Mouse (Mus musculus) liver, embryonic 18 days (tissue): ENCODE data around the gene Rnaseh2a. TPM values are rescaled to one million over a fixed set of nuclear protein-coding genes. Genes with fewer than 3 reads are reported as not detected.

Experiments
- polyA plus RNA-seq: library from polyadenylated mRNA; depleted of rRNA; stranded (reverse); fragments of >200 nt; gene quantifications from 2 replicates; pipeline ENCODE4 v1.2.3, GENCODE M21; 2012; rRNA removed

Rnaseh2a gene
- 37.4 and 40.1 TPM in 2 replicates for polyA plus RNA-seq

GRCm38 (mm10) chr8:84969241-84970134 is at the start of gene Rnaseh2a, which contains the start of the genes Gm49661 and Prdx2:
TSS of gene Rnaseh2a (minus strand) at chr8:84969767.
TSS of gene Gm49661 (minus strand) at chr8:84969433.
TSS of gene Prdx2 (plus strand) at chr8:84969587.

GRCm38 (mm10) chr8:85014431-85014830 is 44.9 kb upstream of the Rnaseh2a start, which contains the start of gene Best2:
TSS of gene Best2 (minus strand) at chr8:85014531.

GRCm38 (mm10) chr8:84990349-84990748 is 20.8 kb upstream of the Rnaseh2a start, which contains the start of gene Hook2:
TSS of gene Hook2 (plus strand) at chr8:84990603.

DNA sequence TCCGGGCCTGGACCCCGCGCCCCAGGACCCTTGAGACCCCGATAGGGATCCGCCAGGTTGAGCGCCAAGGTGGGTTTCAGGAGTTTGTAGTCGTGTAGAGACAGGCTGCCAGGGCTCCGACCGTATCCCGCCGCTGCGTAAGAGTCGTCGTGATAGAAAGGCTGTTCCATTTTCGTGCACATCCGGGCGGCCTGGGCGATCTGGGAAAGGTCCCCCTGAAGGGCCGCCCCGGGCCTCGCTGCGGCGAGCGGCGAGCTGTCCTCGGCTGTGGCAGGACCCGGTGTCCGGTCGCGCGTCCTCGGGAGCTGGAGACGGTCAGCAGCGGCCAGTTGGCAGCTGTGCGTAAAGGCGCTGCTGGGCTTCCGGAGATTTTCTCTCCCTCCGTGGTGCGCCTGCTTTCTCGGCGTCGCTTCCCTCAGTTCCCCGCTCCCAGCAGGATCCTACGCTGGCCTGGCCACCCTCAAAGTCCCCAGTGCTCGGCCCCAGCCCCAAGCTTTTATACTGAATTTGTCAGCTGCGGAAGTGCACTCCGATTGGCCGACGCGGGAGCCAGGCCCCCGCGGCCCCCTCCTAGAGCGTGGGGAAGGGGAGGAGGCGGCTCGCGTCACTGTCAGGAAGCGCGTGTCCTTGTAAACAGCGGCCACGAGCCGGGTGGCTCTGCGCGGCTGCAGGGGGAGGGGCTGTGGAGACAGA is 8.8 kb upstream of the Rnaseh2a start, which contains the start of gene Junb:
Junb (minus strand) TSS at position 471 of the 693 bp plus-strand sequence.

GRCm38 (mm10) chr8:84946528-84947240 is 22.9 kb downstream of the Rnaseh2a start, which contains the start of gene Rtbdn:
TSS of gene Rtbdn (plus strand) at chr8:84946991.

GRCm38 (mm10) chr8:84936962-84937546 is 32.5 kb downstream of the Rnaseh2a start, which contains the start of gene Mast1:
TSS of gene Mast1 (minus strand) at chr8:84937359.

GRCm38 (mm10) chr8:84908421-84909161 is 61.0 kb downstream of the Rnaseh2a start, which contains the start of gene Dnase2a:
TSS of gene Dnase2a (plus strand) at chr8:84908560.

Other genes starting within 250 kb of the Rnaseh2a start
- 4.8 and 5.8 TPM in 2 replicates for gene G430095P16Rik, start 246.8 kb downstream of the Rnaseh2a start, polyA plus RNA-seq
- gene Nfix, start 169.4 kb downstream of the Rnaseh2a start, polyA plus RNA-seq: 1.3 and 1.7 TPM in 2 replicates
- 1.9 and 2.0 TPM in 2 replicates for gene Dand5, start 146.9 kb downstream of the Rnaseh2a start, polyA plus RNA-seq
- gene Gadd45gip1, start 138.2 kb downstream of the Rnaseh2a start, polyA plus RNA-seq: 25.2 and 27.4 TPM in 2 replicates
- 108 and 113 TPM in 2 replicates for gene Rad23a, start 129.1 kb downstream of the Rnaseh2a start, polyA plus RNA-seq
- gene Calr, start 122.8 kb downstream of the Rnaseh2a start, polyA plus RNA-seq: 389 and 417 TPM in 2 replicates
- gene Farsa, start 112.8 kb downstream of the Rnaseh2a start, polyA plus RNA-seq: 37.4 and 40.3 TPM in 2 replicates
- 11.5 and 11.9 TPM in 2 replicates for gene Syce2, start 97.7 kb downstream of the Rnaseh2a start, polyA plus RNA-seq
- gene Gcdh, start 75.8 kb downstream of the Rnaseh2a start, polyA plus RNA-seq: 84.3 and 97.5 TPM in 2 replicates
- 82.0 and 97.2 TPM in 2 replicates for gene Klf1, start 67.8 kb downstream of the Rnaseh2a start, polyA plus RNA-seq
- 12.9 and 13.0 TPM in 2 replicates for gene Dnase2a, start 61.2 kb downstream of the Rnaseh2a start, polyA plus RNA-seq
- gene Mast1, start 32.4 kb downstream of the Rnaseh2a start, polyA plus RNA-seq: 0.07 and 0.08 TPM in 2 replicates
- not detected in 2 replicates for gene Rtbdn, start 22.8 kb downstream of the Rnaseh2a start, polyA plus RNA-seq
- 0.58 TPM in 1 of 2 replicates, not detected in the other for gene Gm49661, start 334 bp downstream of the Rnaseh2a start, polyA plus RNA-seq
- 467 and 538 TPM in 2 replicates for gene Prdx2, start 180 bp downstream of the Rnaseh2a start, polyA plus RNA-seq
- 11.6 and 18.6 TPM in 2 replicates for gene Junb, start 9.0 kb upstream of the Rnaseh2a start, polyA plus RNA-seq
- gene Hook2, start 20.8 kb upstream of the Rnaseh2a start, polyA plus RNA-seq: 10.3 and 12.2 TPM in 2 replicates
- gene Best2, start 44.8 kb upstream of the Rnaseh2a start, polyA plus RNA-seq: not detected in 2 replicates
- 63.3 and 64.0 TPM in 2 replicates for gene Asna1, start 55.5 kb upstream of the Rnaseh2a start, polyA plus RNA-seq
- 83.5 and 105 TPM in 2 replicates for gene Trir, start 57.1 kb upstream of the Rnaseh2a start, polyA plus RNA-seq
- gene Tnpo2, start 67.1 kb upstream of the Rnaseh2a start, polyA plus RNA-seq: 18.0 and 21.4 TPM in 2 replicates
- gene Fbxw9, start 90.3 kb upstream of the Rnaseh2a start, polyA plus RNA-seq: 11.8 and 12.7 TPM in 2 replicates
- gene Gm5741, start 98.2 kb upstream of the Rnaseh2a start, polyA plus RNA-seq: 0.26 TPM in 1 of 2 replicates, not detected in the other
- gene Dhps, start 102.0 kb upstream of the Rnaseh2a start, polyA plus RNA-seq: 17.8 and 18.4 TPM in 2 replicates
- gene Wdr83os, start 111.0 kb upstream of the Rnaseh2a start, polyA plus RNA-seq: 39.8 and 41.3 TPM in 2 replicates
- gene Wdr83, start 111.5 kb upstream of the Rnaseh2a start, polyA plus RNA-seq: 22.9 and 26.2 TPM in 2 replicates
- gene Man2b1, start 113.5 kb upstream of the Rnaseh2a start, polyA plus RNA-seq: 41.9 and 48.3 TPM in 2 replicates
- gene Zfp791, start 153.3 kb upstream of the Rnaseh2a start, polyA plus RNA-seq: 4.4 and 5.3 TPM in 2 replicates
- not detected in 2 replicates for gene Cks1brt, start 182.2 kb upstream of the Rnaseh2a start, polyA plus RNA-seq